Comparison of ENCODE assay signal across 14 mouse cellular contexts in genomic region chr17:55702865-55703264, GRCm38 (mm10). TPM values are rescaled to one million over a fixed set of nuclear protein-coding genes. Genes with fewer than 3 reads are reported as not detected.
DNase-seq lines count a peak whose midpoint lies in the region; ATAC-seq lines count a peak whose summit lies in the region.
"Had no signal": no experiment of that assay in that cellular context is flagged by ENCODE, and none has a peak within 500 bp of the region (broad histone marks: within the 10 kb centered on the region; RNA-seq: fewer than 3 reads in every experiment).

No protein-coding gene starts in this region.

- H3K4me3 ChIP-seq in forebrain, embryonic 16.5 days (replicated peaks; ENCODE audit: low read length) = no peak overlapping the region
- H3K4me3 ChIP-seq in forebrain, embryonic 14.5 days (ENCODE audit: low read depth, low read length) = no peak overlapping the region
- H3K4me3 ChIP-seq in midbrain, embryonic 13.5 days (replicated peaks) = no peak overlapping the region
- H3K4me3 ChIP-seq in midbrain, embryonic 10.5 days = no peak overlapping the region
- H3K4me3 ChIP-seq in midbrain, embryonic 15.5 days = no peak overlapping the region
- H3K4me3 ChIP-seq: embryonic facial prominence, embryonic 15.5 days; erythroblast, embryonic 14.5 days; forebrain, embryonic 10.5 days; heart, adult 2 months; heart, embryonic 15.5 days; hindbrain, embryonic 10.5 days; hindbrain, embryonic 15.5 days had no signal

- H3K27me3 ChIP-seq in forebrain, embryonic 16.5 days (replicated peaks; ENCODE audit: control insufficient read depth, insufficient read depth, low read length) = no peaks in the 10 kb centered on the region
- H3K27me3 ChIP-seq in forebrain, embryonic 14.5 days (replicated peaks; ENCODE audit: control insufficient read depth, insufficient read depth, low read length) = no peaks in the 10 kb centered on the region
- no peaks in the 10 kb centered on the region for H3K27me3 ChIP-seq in midbrain, embryonic 13.5 days
- no peaks in the 10 kb centered on the region for H3K27me3 ChIP-seq in midbrain, embryonic 10.5 days (ENCODE audit: low read depth, poor library complexity, severe bottlenecking)
- H3K27me3 ChIP-seq in midbrain, embryonic 15.5 days (replicated peaks) = no peaks in the 10 kb centered on the region
- H3K27me3 ChIP-seq: embryonic facial prominence, embryonic 15.5 days; heart, embryonic 15.5 days; hindbrain, embryonic 15.5 days had no signal

- 86% methylated on average over 5 of the region's 5 CpGs for WGBS in forebrain, embryonic 16.5 days
- WGBS in forebrain, embryonic 14.5 days = 89% methylated on average over 5 of the region's 5 CpGs
- 81% methylated on average over 5 of the region's 5 CpGs for WGBS in midbrain, embryonic 13.5 days
- 82% methylated on average over 5 of the region's 5 CpGs for WGBS in midbrain, embryonic 10.5 days
- 72% methylated on average over 5 of the region's 5 CpGs for WGBS in midbrain, embryonic 15.5 days

- no peak overlapping the region for H3K9ac ChIP-seq in forebrain, embryonic 16.5 days (replicated peaks; ENCODE audit: low read depth, low read length)
- no peak overlapping the region for H3K9ac ChIP-seq in forebrain, embryonic 14.5 days (ENCODE audit: low read length)
- no peak overlapping the region for H3K9ac ChIP-seq in midbrain, embryonic 13.5 days (replicated peaks)
- no peak overlapping the region for H3K9ac ChIP-seq in midbrain, embryonic 15.5 days
- H3K9ac ChIP-seq: embryonic facial prominence, embryonic 15.5 days; heart, embryonic 15.5 days; hindbrain, embryonic 15.5 days had no signal

- DNase-seq in forebrain, embryonic 14.5 days (ENCODE audit: low spot score) = no peak
- DNase-seq in midbrain, embryonic 10.5 days (ENCODE audit: low spot score) = no peak
- peak; percentile 1 for DNase-seq in mesoderm, embryonic 11.5 days (ENCODE audit: low read depth, low spot score)

- H3K36me3 ChIP-seq in forebrain, embryonic 16.5 days (ENCODE audit: control insufficient read depth, insufficient read depth) = 0 out of 2 replicates have a peak, but pooled peaks cover 4% of the 10 kb centered on the region
- peaks cover 26% of the 10 kb centered on the region for H3K36me3 ChIP-seq in forebrain, embryonic 14.5 days (ENCODE audit: control insufficient read depth, insufficient read depth, low read length)
- peaks cover 21% of the 10 kb centered on the region for H3K36me3 ChIP-seq in midbrain, embryonic 13.5 days
- peaks cover 35% of the 10 kb centered on the region for H3K36me3 ChIP-seq in midbrain, embryonic 10.5 days
- peaks cover 6% of the 10 kb centered on the region; the same call in 1 of the 2 replicates for H3K36me3 ChIP-seq in midbrain, embryonic 15.5 days (replicated peaks)
- H3K36me3 ChIP-seq: heart, embryonic 15.5 days had no signal

- ATAC-seq in forebrain, embryonic 16.5 days = peak; percentile 18; the same call in 1 of the 2 replicates
- ATAC-seq in forebrain, embryonic 14.5 days = no peak
- ATAC-seq in midbrain, embryonic 13.5 days = 0 out of 2 replicates have a peak, but pooled peaks have one; percentile 34
- peak; percentile 65; the same call in 1 of the 2 replicates for ATAC-seq in midbrain, embryonic 15.5 days (replicated peaks)

- no peak overlapping the region for H3K4me2 ChIP-seq in forebrain, embryonic 16.5 days (ENCODE audit: low read length)
- no peak overlapping the region for H3K4me2 ChIP-seq in forebrain, embryonic 14.5 days (ENCODE audit: low read length)
- H3K4me2 ChIP-seq in midbrain, embryonic 13.5 days (replicated peaks) = no peak overlapping the region
- H3K4me2 ChIP-seq in midbrain, embryonic 15.5 days = no peak overlapping the region
- H3K4me2 ChIP-seq: embryonic facial prominence, embryonic 15.5 days; heart, embryonic 11.5 days; heart, embryonic 15.5 days; hindbrain, embryonic 15.5 days had no signal

- no peaks in the 10 kb centered on the region for H3K9me3 ChIP-seq in forebrain, embryonic 16.5 days (ENCODE audit: control insufficient read depth, low read length)
- H3K9me3 ChIP-seq in forebrain, embryonic 14.5 days (replicated peaks; ENCODE audit: control insufficient read depth, low read length) = no peaks in the 10 kb centered on the region
- H3K9me3 ChIP-seq in midbrain, embryonic 13.5 days = no peaks in the 10 kb centered on the region
- no peaks in the 10 kb centered on the region for H3K9me3 ChIP-seq in midbrain, embryonic 10.5 days (replicated peaks)
- no peaks in the 10 kb centered on the region for H3K9me3 ChIP-seq in midbrain, embryonic 15.5 days
- H3K9me3 ChIP-seq: embryonic facial prominence, embryonic 15.5 days; forebrain, embryonic 10.5 days; heart, embryonic 15.5 days; hindbrain, embryonic 10.5 days; hindbrain, embryonic 15.5 days had no signal

- H3K27ac ChIP-seq in forebrain, embryonic 16.5 days (ENCODE audit: low read length) = no peak overlapping the region
- no peak overlapping the region for H3K27ac ChIP-seq in forebrain, embryonic 14.5 days (ENCODE audit: low read depth, low read length)
- no peak overlapping the region for H3K27ac ChIP-seq in midbrain, embryonic 13.5 days
- no peak overlapping the region for H3K27ac ChIP-seq in midbrain, embryonic 10.5 days (replicated peaks)
- H3K27ac ChIP-seq in midbrain, embryonic 15.5 days = no peak overlapping the region
- H3K27ac ChIP-seq: embryonic facial prominence, embryonic 15.5 days; forebrain, embryonic 10.5 days; heart, adult 2 months; heart, embryonic 15.5 days; hindbrain, embryonic 10.5 days; hindbrain, embryonic 15.5 days had no signal

- no peaks in the 10 kb centered on the region for H3K4me1 ChIP-seq in forebrain, embryonic 16.5 days (replicated peaks; ENCODE audit: control insufficient read depth, insufficient read depth, low read length)
- no peaks in the 10 kb centered on the region for H3K4me1 ChIP-seq in forebrain, embryonic 14.5 days (ENCODE audit: control insufficient read depth, insufficient read depth, low read length)
- no peaks in the 10 kb centered on the region for H3K4me1 ChIP-seq in midbrain, embryonic 13.5 days (replicated peaks)
- no peaks in the 10 kb centered on the region for H3K4me1 ChIP-seq in midbrain, embryonic 10.5 days
- H3K4me1 ChIP-seq in midbrain, embryonic 15.5 days = no peaks in the 10 kb centered on the region
- H3K4me1 ChIP-seq: embryonic facial prominence, embryonic 15.5 days; forebrain, embryonic 10.5 days; heart, embryonic 15.5 days; hindbrain, embryonic 10.5 days; hindbrain, embryonic 15.5 days had no signal

RNA-seq across cellular contexts. Expression of gene Pot1b, which starts 9.6 kb away (rescaled TPM):
- 7.8 and 11.7 TPM in 2 replicates for polyA plus RNA-seq in forebrain, embryonic 16.5 days (2015; fragmentation: Nextera tagmentation; extraction: Ambion mirVana)
- polyA plus RNA-seq in forebrain, embryonic 14.5 days (2014; fragmentation: Nextera tagmentation; extraction: Ambion mirVana) = 5.7 TPM in 2 replicates
- polyA plus RNA-seq in midbrain, embryonic 13.5 days (2015; fragmentation: Nextera tagmentation; extraction: Ambion mirVana) = 10.7 and 13.6 TPM in 2 replicates
- 10.3 and 11.3 TPM in 2 replicates for polyA plus RNA-seq in midbrain, embryonic 10.5 days (2016; fragmentation: Nextera tagmentation; extraction: Ambion mirVana)
- polyA plus RNA-seq in midbrain, embryonic 15.5 days (2015; fragmentation: Nextera tagmentation; extraction: Ambion mirVana) = 7.7 and 7.9 TPM in 2 replicates

RNA-seq across cellular contexts. Expression of gene Adgre4, which starts 46.9 kb away (rescaled TPM):
- polyA plus RNA-seq in forebrain, embryonic 16.5 days (2015; fragmentation: Nextera tagmentation; extraction: Ambion mirVana) = 0.09 and 0.14 TPM in 2 replicates
- polyA plus RNA-seq in forebrain, embryonic 14.5 days (2014; fragmentation: Nextera tagmentation; extraction: Ambion mirVana) = 0.09 TPM in 1 of 2 replicates, not detected in the other
- polyA plus RNA-seq in midbrain, embryonic 13.5 days (2015; fragmentation: Nextera tagmentation; extraction: Ambion mirVana) = 0.10 and 0.17 TPM in 2 replicates
- polyA plus RNA-seq in midbrain, embryonic 10.5 days (2016; fragmentation: Nextera tagmentation; extraction: Ambion mirVana) = 0.10 and 0.14 TPM in 2 replicates
- 0.12 and 0.15 TPM in 2 replicates for polyA plus RNA-seq in midbrain, embryonic 15.5 days (2015; fragmentation: Nextera tagmentation; extraction: Ambion mirVana)
- polyA plus RNA-seq: erythroblast, embryonic 14.5 days had no signal
